Mouse (Mus musculus): ENCODE data around the gene Fcamr. TPM values are rescaled to one million over a fixed set of nuclear protein-coding genes. Genes with fewer than 3 reads are reported as not detected.

The Fcamr gene
- not detected in 2 replicates for polyA plus RNA-seq (2012)

GRCm38 (mm10) chr1:130800602-130801001 lies at the start of gene Fcamr:
Fcamr (plus strand) TSS chr1:130800902.
- no peak for TF ChIP-seq GATA1 (IDR thresholded peaks at IDR 0.05; ENCODE audit: low read length)

GRCm38 (mm10) chr1:130759689-130760088 lies 41.0 kb upstream of the Fcamr start:
- no peak for TF ChIP-seq GATA1 (IDR thresholded peaks at IDR 0.05; ENCODE audit: low read length)

- TF ChIP-seq GATA1 (IDR thresholded peaks at IDR 0.05; ENCODE audit: low read length), result no peak
Measured at GRCm38 (mm10) chr1:130761597-130761996, 39.1 kb upstream of the Fcamr start.

- no peak for TF ChIP-seq GATA1 (IDR thresholded peaks at IDR 0.05; ENCODE audit: low read length)
Measured at GRCm38 (mm10) chr1:130762045-130762760, 38.5 kb upstream of the Fcamr start.

- TF ChIP-seq GATA1 (IDR thresholded peaks at IDR 0.05; ENCODE audit: low read length), result no peak
Measured at GRCm38 (mm10) chr1:130764027-130764461, 36.7 kb upstream of the Fcamr start.

- TF ChIP-seq GATA1 (IDR thresholded peaks at IDR 0.05; ENCODE audit: low read length), result no peak
Measured at GRCm38 (mm10) chr1:130767066-130767465, 33.6 kb upstream of the Fcamr start.

GRCm38 (mm10) chr1:130769925-130770324 lies 30.8 kb upstream of the Fcamr start:
- TF ChIP-seq GATA1 (IDR thresholded peaks at IDR 0.05; ENCODE audit: low read length), result no peak

GRCm38 (mm10) chr1:130770487-130770886 lies 30.2 kb upstream of the Fcamr start:
- no peak for TF ChIP-seq GATA1 (IDR thresholded peaks at IDR 0.05; ENCODE audit: low read length)

- TF ChIP-seq GATA1 (IDR thresholded peaks at IDR 0.05; ENCODE audit: low read length), result no peak
Measured at GRCm38 (mm10) chr1:130770981-130771494, 29.7 kb upstream of the Fcamr start.

GRCm38 (mm10) chr1:130775234-130775633 lies 25.5 kb upstream of the Fcamr start:
- TF ChIP-seq GATA1 (IDR thresholded peaks at IDR 0.05; ENCODE audit: low read length), result no peak

GRCm38 (mm10) chr1:130775691-130776331 lies 24.9 kb upstream of the Fcamr start:
- no peak for TF ChIP-seq GATA1 (IDR thresholded peaks at IDR 0.05; ENCODE audit: low read length)

- TF ChIP-seq GATA1 (IDR thresholded peaks at IDR 0.05; ENCODE audit: low read length), result no peak
Measured at GRCm38 (mm10) chr1:130776645-130777044, 24.1 kb upstream of the Fcamr start.

GRCm38 (mm10) chr1:130779867-130780266 lies 20.8 kb upstream of the Fcamr start:
- TF ChIP-seq GATA1 (IDR thresholded peaks at IDR 0.05; ENCODE audit: low read length), result no peak

- no peak for TF ChIP-seq GATA1 (IDR thresholded peaks at IDR 0.05; ENCODE audit: low read length)
Measured at GRCm38 (mm10) chr1:130784054-130784453, 16.6 kb upstream of the Fcamr start.

GRCm38 (mm10) chr1:130787001-130787400 lies 13.7 kb upstream of the Fcamr start:
- TF ChIP-seq GATA1 (IDR thresholded peaks at IDR 0.05; ENCODE audit: low read length), result no peak

Data from G1E-ER4 (cell line).